Mouse (Mus musculus) left cerebral cortex, adult 9 months (tissue): ENCODE results near the gene Dlk2.

Experiments
- DNase-seq, 2 experiments: peaks; one replicate each; pipeline ENCODE4 v3.0.0; 2022; ENCODE audit warnings: low spot score in 2 of 2

Gene Dlk2

DNA sequence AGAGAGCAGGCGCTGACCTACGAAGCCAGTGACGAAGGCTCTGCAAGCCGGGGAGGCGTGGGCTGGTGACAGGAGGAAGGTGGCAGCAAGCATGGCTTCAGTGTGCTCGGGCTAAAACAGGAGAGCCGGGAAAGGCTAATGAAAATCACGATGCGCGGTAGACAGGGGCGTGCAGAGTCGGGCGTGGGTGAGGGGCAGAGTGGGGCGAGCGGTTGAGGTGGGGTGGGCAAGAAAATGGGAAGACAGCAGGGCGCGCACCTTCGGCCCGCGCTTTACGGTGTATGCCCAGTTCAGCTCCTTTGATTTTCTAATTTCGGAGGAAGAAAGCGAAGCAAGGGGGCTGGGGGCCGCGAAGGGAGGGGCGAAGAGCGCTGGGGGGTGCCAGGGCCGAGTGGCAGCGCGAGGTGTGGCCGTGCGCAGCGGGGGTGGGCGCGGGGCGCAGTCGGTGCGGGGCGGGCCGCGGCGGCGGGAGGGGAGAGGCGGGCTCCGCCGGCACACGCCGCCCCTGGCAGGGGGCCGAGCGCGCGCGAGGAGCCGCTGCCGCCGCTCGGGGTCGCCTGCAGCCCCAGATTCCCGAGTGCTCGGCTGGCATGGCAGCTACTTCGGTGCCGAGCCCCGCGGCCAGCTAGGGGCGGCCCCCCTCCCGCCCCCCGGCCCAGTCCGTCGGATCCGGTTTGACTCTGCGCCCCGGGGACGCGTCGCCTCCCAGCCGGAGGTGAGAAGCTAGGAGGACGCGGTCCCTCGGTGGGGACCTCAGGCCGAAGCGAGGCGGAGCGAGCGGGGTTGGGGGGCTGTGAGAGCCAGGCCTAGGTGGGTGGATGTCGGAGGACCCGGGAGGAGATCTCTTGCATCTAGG, at the start of gene Dlk2:
TSS of gene Dlk2 (plus strand) at position 58 of the 856 bp plus-strand sequence.
- no peak for DNase-seq

- DNase-seq, result peak; percentile 90 to 96
Measured at GRCm38 (mm10) chr17:46247512-46248188, 49.6 kb upstream of the Dlk2 start, which contains the start of the genes Polr1c and Yipf3. Gene Polr1c (minus strand): TSS chr17:46248054. Gene Yipf3 (plus strand): TSS chr17:46248080.

DNA sequence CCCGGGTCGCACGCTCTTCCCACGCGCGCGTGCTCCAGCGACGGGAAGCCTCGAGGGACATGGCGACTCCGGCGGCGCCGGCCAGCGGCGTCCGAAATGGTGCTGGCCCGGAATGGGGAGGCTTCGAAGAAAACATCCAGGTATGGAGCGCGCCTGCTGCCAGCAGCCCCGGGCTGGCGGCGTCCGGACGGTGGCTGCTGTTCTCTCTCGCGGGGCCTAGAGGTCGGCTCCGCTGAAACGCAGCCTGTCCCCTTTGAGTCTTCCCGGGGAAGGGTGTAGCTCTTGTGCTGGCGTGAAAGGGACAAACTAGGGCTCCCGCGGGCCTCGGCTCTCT, 49.1 kb upstream of the Dlk2 start:
- no peak for DNase-seq

- DNase-seq, result no peak
Measured at GRCm38 (mm10) chr17:46251174-46251573, 46.0 kb upstream of the Dlk2 start.

- DNase-seq, result peak in 1 of 2 experiments; percentile 65
Measured at GRCm38 (mm10) chr17:46252571-46253451, 44.4 kb upstream of the Dlk2 start.

DNA sequence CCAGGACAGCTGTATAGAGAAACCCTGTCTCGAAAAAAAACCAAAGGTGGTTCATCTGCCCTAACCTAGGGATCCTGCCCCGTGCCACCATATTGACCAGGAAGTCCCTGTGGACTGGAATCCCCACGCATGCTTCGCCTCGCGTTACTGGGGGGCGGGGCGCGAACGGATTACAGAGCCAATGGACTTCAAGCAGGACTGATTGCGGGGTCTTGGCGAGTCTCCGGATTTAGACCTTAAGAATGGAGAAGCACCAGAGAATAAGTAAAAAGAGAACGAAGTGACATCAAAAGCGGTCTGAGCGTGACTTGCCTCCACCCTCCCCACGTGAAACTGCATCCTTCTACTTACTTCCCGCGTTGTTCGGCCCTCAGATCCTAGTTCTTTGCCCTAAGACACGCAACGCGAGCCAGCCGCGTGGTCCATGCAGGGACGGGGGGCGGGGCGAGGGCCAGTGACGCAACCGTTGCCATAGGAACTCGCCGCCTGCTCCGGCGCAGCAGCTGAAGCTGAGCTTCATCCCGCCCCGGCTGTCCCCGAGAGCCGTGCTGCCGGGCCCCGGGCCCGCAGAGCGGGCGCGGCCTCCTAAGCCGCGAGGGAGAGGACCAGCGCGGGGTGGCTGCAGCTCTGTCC, 43.7 kb upstream of the Dlk2 start, which contains the start of gene Lrrc73:
TSS of gene Lrrc73 (plus strand) at position 80 of the 633 bp plus-strand sequence.
- peak; percentile 82 to 93 for DNase-seq

GRCm38 (mm10) chr17:46254106-46254505, 43.1 kb upstream of the Dlk2 start:
- DNase-seq, result no peak

- no peak for DNase-seq
Measured at GRCm38 (mm10) chr17:46255147-46255546, 42.1 kb upstream of the Dlk2 start.

DNA sequence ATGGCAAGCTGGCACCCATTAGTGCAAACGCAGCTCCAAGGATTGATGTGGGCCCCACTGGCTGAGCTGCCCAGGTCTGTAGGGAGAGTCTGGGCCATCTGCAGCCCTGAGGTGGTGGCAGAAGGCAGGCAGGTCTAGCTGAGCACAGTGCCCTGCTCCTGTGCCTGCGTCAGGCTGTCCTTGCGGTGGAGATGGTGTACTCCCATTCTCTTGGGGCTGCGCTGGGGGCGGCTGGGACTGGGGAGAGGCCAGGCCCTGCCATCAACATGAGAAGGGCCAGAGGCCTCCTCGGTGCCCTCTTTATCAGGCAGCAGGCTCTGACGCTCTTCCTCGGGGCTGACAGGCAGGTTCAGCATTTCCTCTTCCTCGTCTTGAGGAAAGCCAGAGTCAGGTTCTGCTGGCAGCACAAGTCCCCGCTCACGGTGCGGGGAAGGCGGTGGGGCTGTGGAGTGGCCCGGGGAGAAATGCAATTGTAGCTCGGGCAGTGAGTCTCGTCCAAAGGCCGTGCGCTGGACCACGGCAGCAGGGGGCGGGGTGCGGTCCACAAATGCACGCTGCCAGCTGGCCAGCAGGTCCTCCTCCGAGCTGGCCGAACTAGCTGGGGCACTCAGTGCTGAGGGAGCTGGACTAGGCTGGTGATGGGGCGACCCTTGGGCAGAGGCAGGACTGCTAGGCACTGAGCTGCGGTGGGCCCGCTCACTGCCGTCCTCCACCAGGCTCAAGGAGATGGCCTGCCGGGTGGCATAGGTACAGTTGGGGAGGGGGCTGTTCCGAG, 38.8 kb upstream of the Dlk2 start:
- DNase-seq, result no peak

GRCm38 (mm10) chr17:46259675-46260074, 37.5 kb upstream of the Dlk2 start:
- DNase-seq, result no peak

GRCm38 (mm10) chr17:46262201-46262694, 35.0 kb upstream of the Dlk2 start:
- no peak for DNase-seq

GRCm38 (mm10) chr17:46265502-46265901, 31.7 kb upstream of the Dlk2 start:
- no peak for DNase-seq

DNA sequence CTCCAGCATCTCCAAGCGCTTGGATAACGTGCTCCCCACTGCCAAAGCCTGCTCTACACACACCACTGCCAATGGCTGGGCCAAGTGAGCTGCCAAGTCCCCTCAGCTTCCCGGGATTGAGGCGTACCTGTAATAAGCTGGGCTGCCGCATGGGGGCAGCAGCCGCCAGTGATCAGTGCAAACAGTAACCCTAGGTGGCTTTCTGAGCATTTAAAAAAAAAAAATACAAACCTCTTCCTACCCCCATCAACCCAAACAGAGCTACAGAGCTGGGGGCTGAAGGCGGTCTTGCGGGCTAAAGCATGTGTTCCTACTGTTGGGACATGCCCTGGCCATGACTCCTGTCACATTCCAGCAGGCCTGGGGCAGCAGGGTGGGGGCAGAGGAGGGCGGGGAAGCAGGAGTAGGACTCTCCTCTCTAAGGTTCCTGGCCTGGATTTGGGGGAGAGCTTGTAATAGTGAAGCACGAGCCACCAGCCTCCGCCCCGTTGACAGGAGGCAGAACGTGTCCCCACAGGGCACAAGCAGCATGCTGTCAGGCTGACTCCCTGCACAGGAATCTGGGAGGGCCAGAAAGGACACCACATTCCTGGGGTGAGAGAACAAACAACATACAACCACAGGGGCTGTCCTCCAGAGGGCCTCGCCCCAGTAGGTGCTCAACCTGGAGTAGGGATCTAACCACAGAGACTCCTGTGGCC, 31.2 kb upstream of the Dlk2 start:
- DNase-seq, result peak in 1 of 2 experiments; percentile 88

- DNase-seq, result no peak
Measured at GRCm38 (mm10) chr17:46266986-46267385, 30.2 kb upstream of the Dlk2 start.

GRCm38 (mm10) chr17:46267511-46267910, 29.7 kb upstream of the Dlk2 start:
- no peak for DNase-seq

- DNase-seq, result no peak
Measured at GRCm38 (mm10) chr17:46268026-46268720, 29.0 kb upstream of the Dlk2 start.

DNA sequence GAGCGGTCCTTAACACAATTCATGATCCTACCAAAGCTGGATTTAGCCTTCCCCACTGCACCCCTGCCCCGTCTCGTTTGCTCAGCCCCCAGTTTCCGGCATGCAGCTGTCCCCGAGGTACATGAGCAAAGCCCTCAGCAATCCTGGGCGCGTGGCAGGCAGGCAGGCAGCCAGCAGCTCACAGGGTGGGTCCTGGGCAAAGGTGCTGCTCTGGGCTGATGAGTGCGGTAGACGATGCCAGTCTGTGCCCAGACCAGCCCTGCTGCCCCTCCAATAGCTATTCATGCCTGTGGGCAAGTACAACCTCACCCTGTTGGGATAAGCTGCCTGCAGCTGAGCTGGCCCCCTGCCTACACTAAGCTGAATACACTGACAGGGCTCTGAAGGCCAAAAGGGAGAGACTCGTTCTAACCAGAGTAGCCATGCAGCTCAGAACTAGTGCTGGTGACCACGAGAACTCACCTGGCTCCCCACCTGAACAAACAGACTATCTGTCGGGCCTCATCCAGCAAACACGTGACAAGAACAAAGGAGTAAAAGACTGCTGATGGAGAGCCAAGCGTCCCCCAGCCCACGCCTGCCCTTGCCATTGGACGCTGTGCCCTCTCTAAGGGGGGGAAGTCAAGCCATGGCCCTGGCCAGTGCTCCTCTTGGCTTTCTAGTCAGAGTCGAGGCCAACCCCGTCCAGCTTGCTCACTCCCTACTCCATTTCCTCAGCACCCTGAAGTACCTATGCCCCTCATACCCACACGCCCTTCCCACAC, 27.3 kb upstream of the Dlk2 start:
- DNase-seq, result no peak

DNA sequence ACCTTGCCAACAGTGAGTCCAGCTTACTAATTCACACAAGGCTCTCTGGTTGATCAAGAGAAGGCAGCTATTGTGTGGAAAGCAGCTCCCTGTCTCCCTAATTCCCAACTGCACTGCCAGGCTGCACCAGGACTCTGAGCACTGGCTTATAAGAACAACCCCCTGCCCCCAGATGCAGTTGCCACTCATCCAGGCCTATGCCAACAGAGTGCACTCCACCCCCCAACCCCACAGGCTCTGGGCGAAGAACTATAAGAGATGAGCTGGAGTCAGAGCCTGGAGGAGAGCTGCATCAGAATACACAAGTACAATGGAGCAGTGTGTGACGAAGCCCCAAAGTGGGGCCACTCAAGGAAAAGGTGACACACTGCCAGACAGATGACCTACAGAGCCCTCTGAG, 25.2 kb upstream of the Dlk2 start:
- no peak for DNase-seq
